Mouse (Mus musculus): ENCODE results near the gene Simc1. TPM values are rescaled to one million over a fixed set of nuclear protein-coding genes. Genes with fewer than 3 reads are reported as not detected.

The Simc1 gene
- total and polyA plus RNA-seq, 3 experiments, result 4.9 to 11.9 TPM; not detected in 1

DNA sequence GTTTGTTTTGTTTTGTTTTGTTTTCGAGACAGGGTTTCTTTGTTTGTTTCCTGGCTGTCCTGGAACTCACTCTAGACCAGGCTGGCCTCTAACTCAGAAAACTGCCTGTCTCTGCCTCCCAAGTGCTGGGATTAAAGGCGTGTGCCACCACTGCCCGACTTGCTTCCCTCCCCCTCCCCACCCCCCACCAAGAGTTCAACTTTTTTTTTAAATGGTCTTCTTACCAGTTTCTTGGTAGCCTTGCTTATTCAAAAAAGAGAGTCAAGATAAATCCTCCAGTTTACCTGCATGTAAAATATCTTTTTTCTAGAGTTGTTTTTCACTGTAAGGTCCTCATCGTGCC lies 34.6 kb upstream of the Simc1 start (continued):
- TF ChIP-seq GABPA (IDR thresholded peaks at IDR 0.05; ENCODE audit: low read depth, low read length), result no peak
- TF ChIP-seq POLR2A (IDR thresholded peaks at IDR 0.05; ENCODE audit: control insufficient read depth in 1 of 2, insufficient read depth in 1 of 2, low read depth in 1 of 2, low read length in 2 of 2, poor library complexity in 1 of 2), result no peak; a peak in 1 of 4 replicates
- no peak; the same call in 1 of the 2 replicates for TF ChIP-seq KAT2A (conservative IDR thresholded peaks at IDR 0.05; ENCODE audit: low read depth, low read length)
- no peak for TF ChIP-seq POLR2AphosphoS2 (IDR thresholded peaks at IDR 0.05; ENCODE audit: low read length)
- TF ChIP-seq GATA1 (IDR thresholded peaks at IDR 0.05; ENCODE audit: low read depth, low read length), result no peak
- TF ChIP-seq CHD2 (IDR thresholded peaks at IDR 0.05; ENCODE audit: low read length), result peak; percentile 27; the same call in 1 of the 2 replicates
- no peak for TF ChIP-seq MEF2A (IDR thresholded peaks at IDR 0.05; ENCODE audit: extremely low read depth, insufficient replicate concordance, low read depth, low read length, poor library complexity, severe bottlenecking)
- TF ChIP-seq MXI1 (IDR thresholded peaks at IDR 0.05; ENCODE audit: low read depth, low read length), result no peak; the same call in 1 of the 2 replicates
- TF ChIP-seq ZNF384 (IDR thresholded peaks at IDR 0.05; ENCODE audit: low read depth, low read length), result peak; percentile 86
- TF ChIP-seq ZC3H11A (IDR thresholded peaks at IDR 0.05; ENCODE audit: low read depth, low read length), result no peak
- no peak for TF ChIP-seq MYB (IDR thresholded peaks at IDR 0.05; ENCODE audit: low read depth, low read length)
- TF ChIP-seq CTCF (IDR thresholded peaks at IDR 0.05 in 2 of 3, conservative IDR thresholded peaks at IDR 0.05 in 1 of 3; ENCODE audit: control insufficient read depth in 1 of 3, insufficient read depth in 1 of 3, low read depth in 2 of 3, low read length in 3 of 3, poor library complexity in 1 of 3, severe bottlenecking in 1 of 3), result no peak

DNA sequence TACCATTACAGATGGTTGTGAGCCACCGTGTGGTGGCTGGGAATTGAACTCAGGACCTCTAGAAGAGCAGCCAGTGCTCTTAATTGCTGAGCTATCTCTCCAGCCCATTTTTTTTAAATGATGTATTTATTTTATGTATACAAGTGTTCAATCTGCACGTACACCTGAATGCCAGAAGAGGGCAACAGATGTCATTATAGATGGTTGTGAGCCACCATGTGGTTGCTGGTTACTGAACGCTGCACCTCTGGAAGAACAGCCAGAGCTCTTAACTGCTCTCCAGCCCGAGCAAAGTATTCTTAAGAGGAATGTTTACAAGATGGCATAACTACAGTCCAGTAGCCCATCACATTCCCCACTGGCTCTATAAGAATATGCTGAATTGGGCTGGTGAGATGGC lies 31.6 kb upstream of the Simc1 start:
- Histone ChIP-seq H3K27ac (ENCODE audit: control insufficient read depth, low read depth, low read length) (no peak overlapping the region), H3K79me2 (ENCODE audit: control insufficient read depth, insufficient read depth, low read length, poor library complexity) (peaks cover 16% of the 10 kb centered on the region), H3K4me3 (ENCODE audit: control insufficient read depth in 1 of 2, insufficient read depth in 1 of 2, low read depth in 2 of 2, low read length in 2 of 2) (no peak overlapping the region), H3K9ac (ENCODE audit: control insufficient read depth, low read depth, low read length, poor library complexity, severe bottlenecking) (no peak overlapping the region), H3K27me3 (ENCODE audit: control insufficient read depth in 1 of 2, insufficient read depth in 2 of 2, low read length in 2 of 2) (no peaks in the 10 kb centered on the region), H3K36me3 (ENCODE audit: control insufficient read depth in 1 of 2, insufficient read depth in 2 of 2, low read length in 2 of 2) (peaks cover under 1 to 14% of the 10 kb centered on the region in 2 experiments; a peak in 3 of 4 replicates), H3K4me1 (ENCODE audit: control insufficient read depth in 1 of 2, insufficient read depth in 2 of 2, low read length in 2 of 2) (peaks cover 0 to 19% of the 10 kb centered on the region in 2 experiments; a peak in 2 of 4 replicates), H3K9me3 (replicated peaks; ENCODE audit: insufficient read depth, low read length) (no peaks in the 10 kb centered on the region)
- TF ChIP-seq MYC (IDR thresholded peaks at IDR 0.05; ENCODE audit: low read depth, low read length), result 0 out of 2 replicates have a peak, but pooled peaks have one; percentile 73
- TF ChIP-seq RAD21 (IDR thresholded peaks at IDR 0.05; ENCODE audit: low read depth, low read length), result peak; percentile 16
- TF ChIP-seq POLR2AphosphoS2 (IDR thresholded peaks at IDR 0.05; ENCODE audit: low read length), result no peak
- TF ChIP-seq CTCF (IDR thresholded peaks at IDR 0.05 in 2 of 3, conservative IDR thresholded peaks at IDR 0.05 in 1 of 3; ENCODE audit: control insufficient read depth in 1 of 3, insufficient read depth in 1 of 3, low read depth in 2 of 3, low read length in 3 of 3, poor library complexity in 1 of 3, severe bottlenecking in 1 of 3), result peak; percentile 8 to 50 (median 10); a peak in 2 of 6 replicates
- TF ChIP-seq ZNF384 (IDR thresholded peaks at IDR 0.05; ENCODE audit: low read depth, low read length), result peak; percentile 34; the same call in 1 of the 2 replicates
- peak; percentile 38 for TF ChIP-seq SMC3 (IDR thresholded peaks at IDR 0.05; ENCODE audit: low read depth, low read length)
- DNase-seq (ENCODE audit: low read depth, low spot score), result peak; percentile 39

DNA sequence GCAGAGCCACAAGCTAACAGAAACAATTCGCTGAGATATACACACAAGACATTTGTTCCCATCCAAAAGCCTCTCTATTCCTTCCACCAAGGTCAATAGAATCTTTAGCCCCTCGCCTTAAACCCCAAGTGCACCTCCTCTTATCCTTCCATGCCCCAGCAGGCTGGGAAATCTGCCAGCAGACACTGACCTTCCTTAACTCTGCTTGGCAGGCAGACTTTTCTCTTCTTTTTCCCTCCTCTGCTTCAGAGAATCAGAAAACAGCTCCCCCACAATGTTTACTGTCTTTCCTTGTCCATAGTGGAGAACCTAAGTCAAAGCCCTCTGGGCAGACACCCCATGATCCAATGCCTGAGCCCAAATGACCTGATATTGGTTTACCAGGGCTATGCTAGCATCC lies 28.6 kb upstream of the Simc1 start:
- H3K4me3 ChIP-seq (ENCODE audit: control insufficient read depth in 1 of 2, insufficient read depth in 1 of 2, low read depth in 2 of 2, low read length in 2 of 2), result no peak overlapping the region
- TF ChIP-seq RAD21 (IDR thresholded peaks at IDR 0.05; ENCODE audit: low read depth, low read length), result no peak
- no peak for TF ChIP-seq NELFE (IDR thresholded peaks at IDR 0.05; ENCODE audit: low read depth, low read length)
- no peak for TF ChIP-seq MAFK (IDR thresholded peaks at IDR 0.05; ENCODE audit: borderline replicate concordance, low read depth, low read length)
- no peak for TF ChIP-seq CHD1 (IDR thresholded peaks at IDR 0.05; ENCODE audit: low read depth, low read length)
- TF ChIP-seq BHLHE40 (IDR thresholded peaks at IDR 0.05; ENCODE audit: borderline replicate concordance, low read depth, low read length), result no peak
- no peak for TF ChIP-seq RCOR1 (IDR thresholded peaks at IDR 0.05; ENCODE audit: low read depth, low read length)
- no peak for TF ChIP-seq ZNF384 (IDR thresholded peaks at IDR 0.05; ENCODE audit: low read depth, low read length)
- TF ChIP-seq ZC3H11A (IDR thresholded peaks at IDR 0.05; ENCODE audit: low read depth, low read length), result no peak
- no peak for TF ChIP-seq UBTF (IDR thresholded peaks at IDR 0.05; ENCODE audit: borderline replicate concordance, insufficient read depth, low read depth, low read length)
- TF ChIP-seq POLR2AphosphoS2 (IDR thresholded peaks at IDR 0.05; ENCODE audit: low read length), result no peak
- no peak for TF ChIP-seq JUND (IDR thresholded peaks at IDR 0.05; ENCODE audit: low read depth, low read length)
- TF ChIP-seq CTCF (IDR thresholded peaks at IDR 0.05 in 2 of 3, conservative IDR thresholded peaks at IDR 0.05 in 1 of 3; ENCODE audit: control insufficient read depth in 1 of 3, insufficient read depth in 1 of 3, low read depth in 2 of 3, low read length in 3 of 3, poor library complexity in 1 of 3, severe bottlenecking in 1 of 3), result no peak
- TF ChIP-seq GATA1 (IDR thresholded peaks at IDR 0.05; ENCODE audit: low read depth, low read length), result no peak
- TF ChIP-seq KAT2A (conservative IDR thresholded peaks at IDR 0.05; ENCODE audit: low read depth, low read length), result no peak
- TF ChIP-seq ZKSCAN1 (IDR thresholded peaks at IDR 0.05; ENCODE audit: low read depth, low read length), result no peak
- TF ChIP-seq POLR2A (IDR thresholded peaks at IDR 0.05; ENCODE audit: control insufficient read depth in 1 of 2, insufficient read depth in 1 of 2, low read depth in 1 of 2, low read length in 2 of 2, poor library complexity in 1 of 2), result no peak
- TF ChIP-seq TBP (IDR thresholded peaks at IDR 0.05; ENCODE audit: low read depth, low read length), result no peak
- no peak for TF ChIP-seq USF1 (IDR thresholded peaks at IDR 0.05; ENCODE audit: low read depth, low read length)
- peaks cover 0 to 6% of the 10 kb centered on the region in 2 experiments; a peak in 2 of 4 replicates for H3K36me3 ChIP-seq (ENCODE audit: control insufficient read depth in 1 of 2, insufficient read depth in 2 of 2, low read length in 2 of 2)
- DNase-seq (ENCODE audit: low read depth, low spot score), result peak; percentile 35
- H3K27ac ChIP-seq (ENCODE audit: control insufficient read depth, low read depth, low read length), result no peak overlapping the region
- H3K9ac ChIP-seq (ENCODE audit: control insufficient read depth, low read depth, low read length, poor library complexity, severe bottlenecking), result no peak overlapping the region
- H3K4me1 ChIP-seq (ENCODE audit: control insufficient read depth in 1 of 2, insufficient read depth in 2 of 2, low read length in 2 of 2), result peaks cover 0 to 9% of the 10 kb centered on the region in 2 experiments; a peak in 2 of 4 replicates
- H3K79me2 ChIP-seq (ENCODE audit: control insufficient read depth, insufficient read depth, low read length, poor library complexity), result no peaks in the 10 kb centered on the region
- H3K9me3 ChIP-seq (replicated peaks; ENCODE audit: insufficient read depth, low read length), result no peaks in the 10 kb centered on the region
- H3K27me3 ChIP-seq (ENCODE audit: control insufficient read depth in 1 of 2, insufficient read depth in 2 of 2, low read length in 2 of 2), result no peaks in the 10 kb centered on the region

Data from MEL (cell line).